Mouse (Mus musculus) layer of hippocampus, postnatal 14 days (tissue): ENCODE data around the gene Psmd12. TPM values are rescaled to one million over a fixed set of nuclear protein-coding genes. Genes with fewer than 3 reads are reported as not detected.

Experiments used
- total RNA-seq, 2 experiments: library from RNA; stranded (reverse); gene quantifications; 2 replicates each; pipeline ENCODE4 v1.2.3; 2021

Gene Psmd12
- total RNA-seq, 2 experiments from 2014 or later, result 70.5 to 72.9 TPM

Other genes starting within 250 kb of the Psmd12 start
- 10 to 100 TPM; 50.5 to 72.8 TPM for gene Pitpnc1, start 8.8 kb upstream of the Psmd12 start, total RNA-seq
- gene Helz, start 68.4 kb downstream of the Psmd12 start, total RNA-seq, result 10 to 100 TPM; 36.6 to 41.4 TPM
- not detected for gene Cacng1, start 237.0 kb downstream of the Psmd12 start, total RNA-seq